Mouse (Mus musculus): ENCODE measurements at regions not wholly inside any gene's neighbourhood (a gene's known extent, or its start where the extent isn't known, plus 50 kb on each side); places are given as distances from the start of the nearest gene placed in this dataset.

- no peak for DNase-seq (ENCODE audit: low read depth, low spot score)
These were observed 96.2 kb downstream of the Hes1 start for GRCm38 (mm10) chr16:30160399-30160798.

DNA sequence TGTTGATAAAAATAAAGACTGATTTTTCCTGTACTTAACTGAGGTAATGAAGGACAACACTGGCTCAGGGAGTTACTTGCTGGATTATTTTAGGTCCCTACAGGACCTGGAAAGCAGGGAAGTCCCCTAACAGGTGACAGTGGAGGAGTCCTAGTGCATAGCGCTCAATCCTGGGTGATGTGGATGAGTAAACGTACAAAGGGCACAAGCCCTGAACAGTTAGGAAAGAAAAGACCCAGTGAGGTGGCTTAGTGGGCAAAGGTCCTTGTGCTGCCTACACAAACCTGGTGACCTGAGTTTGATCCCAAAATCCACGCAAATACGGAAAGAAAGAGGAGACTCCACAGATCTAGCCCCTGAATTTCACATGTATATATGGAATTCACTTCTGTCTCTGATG lies 99.1 kb downstream of the Hes1 start:
- no peak for DNase-seq (ENCODE audit: low read depth, low spot score)

- no peak for DNase-seq (ENCODE audit: low read depth, low spot score)
These were observed 101.5 kb downstream of the Hes1 start for GRCm38 (mm10) chr16:30165667-30166180.

DNA sequence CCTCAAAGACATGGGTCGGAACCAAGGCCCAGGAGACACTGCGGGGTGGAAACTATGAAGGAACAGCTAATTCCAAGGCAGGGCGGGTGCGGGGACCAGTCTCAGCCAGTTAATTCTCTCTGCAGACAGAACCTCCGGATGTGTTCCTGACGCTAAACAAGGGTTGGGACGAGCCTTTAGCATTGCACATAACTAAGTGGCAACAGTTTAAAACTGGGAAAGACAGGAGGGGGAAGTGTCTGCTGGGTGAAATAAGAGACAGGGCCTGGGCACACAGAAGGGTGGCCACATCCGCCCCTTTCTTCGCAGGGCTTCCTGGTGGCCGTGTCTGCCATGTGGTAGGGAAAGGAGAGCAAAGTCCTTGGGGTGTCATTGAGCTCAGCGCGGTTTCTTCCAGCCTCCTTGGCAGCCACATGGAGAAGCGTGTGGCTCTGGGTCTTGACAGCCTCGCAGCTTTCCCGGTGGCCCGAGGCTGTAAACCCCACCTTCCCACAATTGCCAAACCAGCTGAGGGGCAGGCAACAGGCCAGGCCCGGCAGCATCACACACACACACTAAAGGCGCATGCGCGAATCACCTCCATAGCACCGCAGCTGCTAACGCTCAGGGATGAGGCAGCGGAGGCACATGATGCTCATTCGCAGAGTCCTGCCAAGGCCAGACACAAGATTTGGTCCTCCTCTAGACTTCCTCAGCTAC lies 95.8 kb downstream of the Cpn2 start:
- peak; percentile 75 for DNase-seq (ENCODE audit: low read depth, low spot score)

DNA sequence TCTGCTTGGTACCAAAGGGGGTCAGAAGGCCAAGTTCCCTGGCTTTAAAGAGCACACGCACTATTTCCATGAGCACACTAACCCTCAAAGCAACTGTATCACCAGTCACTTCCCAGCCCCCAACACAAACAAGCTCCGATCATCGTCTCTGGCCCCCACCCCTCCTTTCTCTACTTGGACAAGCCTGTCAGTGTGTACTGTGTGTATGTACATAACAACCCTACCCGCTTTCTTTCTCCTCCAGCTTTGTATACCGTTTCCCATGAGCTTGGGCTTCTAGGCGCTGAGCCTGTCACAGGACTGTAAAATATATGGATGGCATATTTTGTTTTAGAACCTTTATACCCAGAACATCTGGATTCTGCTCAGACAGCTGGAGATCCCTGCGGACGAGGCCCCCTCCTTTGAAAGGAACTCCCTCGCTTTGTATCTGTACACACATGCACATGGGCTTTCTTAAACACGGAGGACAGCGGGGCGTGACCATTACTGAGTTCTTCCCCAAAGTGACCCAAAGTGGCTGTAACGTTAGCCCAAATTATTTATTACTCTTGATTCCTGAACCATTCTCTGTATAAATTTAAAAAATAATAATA lies 95.1 kb downstream of the Cpn2 start:
- no peak for DNase-seq (ENCODE audit: low read depth, low spot score)

GRCm38 (mm10) chr16:30172798-30173202 lies 94.5 kb downstream of the Cpn2 start:
- peak; percentile 59 for DNase-seq (ENCODE audit: low read depth, low spot score)

- no peak for DNase-seq (ENCODE audit: low read depth, low spot score)
These were observed 93.1 kb downstream of the Cpn2 start for GRCm38 (mm10) chr16:30173953-30174874.

DNA sequence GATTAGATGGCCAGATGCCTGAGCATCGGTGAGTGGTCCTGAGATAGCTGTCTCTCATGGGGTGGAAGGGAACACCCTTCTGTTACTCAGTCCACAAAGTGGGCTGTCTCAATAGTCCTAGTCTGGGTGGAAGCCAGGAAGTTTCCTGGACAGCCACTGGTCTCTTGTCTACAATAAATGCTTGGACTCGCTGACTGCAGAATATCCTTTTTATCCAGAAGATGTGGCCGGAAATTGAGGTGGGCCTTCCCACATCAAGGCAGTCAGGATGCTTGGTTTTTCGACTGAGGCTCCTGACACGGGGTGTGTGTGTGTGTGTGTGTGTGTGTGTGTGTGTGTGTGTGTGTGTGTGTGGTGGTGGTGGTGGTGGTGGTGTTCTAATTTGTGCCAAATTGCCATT lies 91.0 kb downstream of the Cpn2 start:
- DNase-seq (ENCODE audit: low read depth, low spot score) = no peak

DNA sequence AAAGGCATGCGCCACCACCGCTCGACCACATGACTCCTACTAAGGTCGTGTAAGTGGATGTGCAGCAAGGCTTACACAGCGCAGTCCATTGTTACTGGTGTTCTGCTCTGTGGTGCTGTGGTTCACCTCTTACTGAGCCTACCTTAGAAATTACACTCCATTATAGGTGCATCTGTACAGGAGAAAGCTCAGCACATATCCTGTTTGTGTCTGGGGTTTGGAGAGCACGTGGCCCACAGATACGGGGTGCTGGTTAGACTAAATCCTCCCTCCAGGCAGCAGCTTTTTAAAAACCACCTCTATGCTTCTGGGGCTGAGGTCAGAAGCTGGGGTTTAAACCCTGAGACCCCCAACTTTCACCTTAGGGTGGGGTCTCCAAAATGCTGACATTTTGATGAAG lies 89.5 kb downstream of the Cpn2 start:
- no peak for DNase-seq (ENCODE audit: low read depth, low spot score)

GRCm38 (mm10) chr16:30178596-30178995 lies 88.7 kb downstream of the Cpn2 start:
- DNase-seq (ENCODE audit: low read depth, low spot score) = no peak

DNA sequence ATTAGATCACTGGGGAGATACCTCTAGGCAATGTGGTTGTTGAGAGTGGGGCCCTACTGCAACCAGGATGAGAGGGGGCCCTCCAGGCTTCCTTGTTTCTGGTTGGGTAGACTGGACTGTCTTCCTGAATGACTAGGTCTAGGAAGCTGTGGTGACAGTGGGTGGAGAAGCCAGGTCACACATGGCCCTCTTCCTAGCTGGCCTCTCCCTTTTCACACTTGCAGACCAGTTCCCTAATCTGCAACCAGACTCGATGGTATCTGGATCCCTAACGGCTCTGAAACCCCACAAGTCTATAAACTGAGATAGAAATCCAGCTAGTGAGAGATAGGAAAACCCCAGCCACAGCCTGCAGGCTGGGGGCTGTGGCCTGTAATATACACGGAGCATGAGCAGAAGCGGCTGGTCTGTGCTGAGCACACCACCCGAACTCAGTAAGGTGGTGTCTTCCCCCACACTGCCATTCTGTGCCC lies 87.8 kb downstream of the Cpn2 start:
- no peak for DNase-seq (ENCODE audit: low read depth, low spot score)

DNA sequence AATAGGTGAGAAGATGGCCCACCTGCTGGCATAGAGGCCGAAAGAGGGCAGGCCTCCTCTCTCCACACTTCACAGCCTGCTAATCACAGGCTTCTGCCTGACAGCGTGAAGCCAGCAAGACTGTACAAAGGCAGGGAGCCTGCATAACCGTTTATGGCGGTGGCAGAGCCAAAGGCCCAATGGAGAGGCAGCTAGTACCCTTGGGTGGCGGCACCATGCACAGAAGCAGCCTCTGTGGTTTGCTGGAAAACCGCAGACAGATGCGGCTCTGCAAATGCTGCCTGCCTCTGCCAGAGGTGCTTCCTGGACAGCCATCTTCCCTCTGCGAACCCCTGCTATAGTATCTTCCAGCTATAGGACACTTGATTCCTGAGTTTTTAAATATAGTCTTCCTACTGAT lies 86.2 kb downstream of the Cpn2 start:
- DNase-seq (ENCODE audit: low read depth, low spot score) = no peak

GRCm38 (mm10) chr16:30184591-30185265 lies 82.6 kb downstream of the Cpn2 start:
- peak; percentile 77 for DNase-seq (ENCODE audit: low read depth, low spot score)

- no peak for DNase-seq (ENCODE audit: low read depth, low spot score)
These were observed 81.6 kb downstream of the Cpn2 start for GRCm38 (mm10) chr16:30185707-30186106.

DNA sequence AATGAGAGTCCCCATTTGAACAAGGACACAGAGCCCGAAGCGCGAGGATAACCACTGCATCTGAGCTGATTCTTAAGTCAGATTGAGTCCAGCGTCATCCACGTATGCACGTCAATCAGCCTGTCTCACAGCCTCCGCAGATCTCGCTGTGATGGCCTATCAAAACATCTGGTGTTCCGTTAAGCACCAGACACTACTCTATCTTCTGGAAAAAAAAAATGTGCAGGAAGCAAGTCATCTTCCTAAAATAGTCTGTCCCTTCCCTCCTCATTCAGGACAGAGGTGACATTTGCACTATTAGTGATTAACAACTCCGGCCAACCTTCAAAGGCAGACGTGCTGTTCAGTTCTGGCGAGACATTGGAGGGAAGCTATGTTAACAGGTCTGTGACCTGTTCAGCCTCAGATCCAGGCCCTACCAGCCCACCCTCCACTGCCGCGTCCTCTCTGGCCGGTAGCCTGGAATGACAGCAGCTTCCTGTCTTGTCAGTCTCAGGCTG lies 81.0 kb downstream of the Cpn2 start:
- DNase-seq (ENCODE audit: low read depth, low spot score) = no peak

- DNase-seq (ENCODE audit: low read depth, low spot score) = no peak
These were observed 80.5 kb downstream of the Cpn2 start for GRCm38 (mm10) chr16:30186701-30187270.

DNA sequence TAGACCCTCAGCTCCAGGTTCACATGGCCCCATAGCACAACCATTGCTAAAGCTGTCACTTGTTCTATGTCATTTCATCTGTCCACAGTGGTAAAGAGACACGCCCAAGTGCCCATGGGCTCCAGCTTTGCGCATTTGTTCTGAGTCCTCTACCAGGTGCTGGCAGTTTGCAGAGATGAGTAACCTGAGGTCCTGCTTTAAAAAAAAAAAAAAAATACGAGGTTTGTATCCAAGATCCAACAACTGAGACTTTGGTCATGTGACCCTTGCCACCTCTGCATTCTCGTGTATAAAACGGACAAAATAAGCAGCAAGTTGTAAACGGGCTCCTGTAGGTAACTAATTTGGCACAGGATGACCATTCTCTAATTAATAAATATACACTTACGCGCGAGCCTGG lies 79.9 kb downstream of the Cpn2 start:
- no peak for DNase-seq (ENCODE audit: low read depth, low spot score)

GRCm38 (mm10) chr16:30187907-30188414 lies 79.3 kb downstream of the Cpn2 start:
- DNase-seq (ENCODE audit: low read depth, low spot score) = peak; percentile 96

GRCm38 (mm10) chr16:30188769-30189430 lies 78.4 kb downstream of the Cpn2 start:
- peak; percentile 90 for DNase-seq (ENCODE audit: low read depth, low spot score)

GRCm38 (mm10) chr16:30190351-30190750 lies 76.9 kb downstream of the Cpn2 start:
- no peak for DNase-seq (ENCODE audit: low read depth, low spot score)
